Mouse (Mus musculus) heart, postnatal 25 days (tissue): ENCODE data around the gene Tmem169. TPM values are rescaled to one million over a fixed set of nuclear protein-coding genes. Genes with fewer than 3 reads are reported as not detected.

Experiments
- DNase-seq: peaks from one replicate; pipeline ENCODE4 v3.0.0; 2022; ENCODE audit warnings: low spot score
- intact Hi-C: fragments of 180-260 bp; cut with DNase I; formaldehyde crosslinking; loops from one replicate; pipeline ENCODE4 v1.15.1; 2025
- total RNA-seq, 2 experiments: library from RNA; stranded (reverse); gene quantifications; 2 replicates each; pipeline ENCODE4 v1.2.3; 2021

Gene Tmem169
- total RNA-seq, 2 experiments from 2014 or later: not detected

DNA sequence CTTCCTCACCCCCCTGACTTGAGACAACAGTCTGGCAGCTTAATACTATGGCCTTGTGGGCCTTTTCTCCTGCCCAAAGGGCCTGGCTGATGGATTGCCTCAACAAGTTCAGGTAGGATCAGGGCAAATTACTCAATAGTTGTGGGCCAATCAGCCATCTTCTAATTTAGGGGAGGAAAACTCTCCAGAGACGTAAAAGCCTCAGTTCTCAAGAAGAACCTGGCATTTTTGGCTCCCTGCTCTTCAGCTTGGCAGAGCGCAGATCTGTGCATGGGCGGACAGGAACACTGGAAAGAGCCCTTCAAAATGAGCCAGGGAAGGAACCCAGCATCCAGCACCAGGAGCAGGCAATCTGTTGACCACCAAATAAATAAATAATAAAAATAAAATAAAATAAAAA lies 6.1 kb upstream of the Tmem169 start:
- no peak for DNase-seq
- intact Hi-C loops: no loop called here

DNA sequence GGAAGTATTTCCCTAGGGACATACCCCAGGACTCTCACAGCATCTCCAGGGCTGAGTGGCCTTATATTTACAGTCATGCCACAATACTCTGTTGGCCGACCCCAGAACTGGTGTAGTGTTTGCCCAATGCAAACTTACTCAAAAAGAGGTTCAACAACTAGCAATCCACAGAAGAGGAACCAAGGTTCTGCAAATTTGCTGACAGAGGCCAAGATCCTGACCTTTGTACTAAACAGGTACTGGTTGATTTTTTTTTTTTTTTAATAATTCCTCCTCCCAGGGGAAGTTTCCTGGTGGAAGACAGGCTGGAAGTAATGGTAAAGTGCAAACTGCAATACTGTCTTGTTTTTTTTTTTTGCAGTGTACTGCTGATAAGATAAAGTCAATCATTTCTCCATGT lies 1.6 kb upstream of the Tmem169 start:
- DNase-seq: no peak
- intact Hi-C loops: no loop called here

DNA sequence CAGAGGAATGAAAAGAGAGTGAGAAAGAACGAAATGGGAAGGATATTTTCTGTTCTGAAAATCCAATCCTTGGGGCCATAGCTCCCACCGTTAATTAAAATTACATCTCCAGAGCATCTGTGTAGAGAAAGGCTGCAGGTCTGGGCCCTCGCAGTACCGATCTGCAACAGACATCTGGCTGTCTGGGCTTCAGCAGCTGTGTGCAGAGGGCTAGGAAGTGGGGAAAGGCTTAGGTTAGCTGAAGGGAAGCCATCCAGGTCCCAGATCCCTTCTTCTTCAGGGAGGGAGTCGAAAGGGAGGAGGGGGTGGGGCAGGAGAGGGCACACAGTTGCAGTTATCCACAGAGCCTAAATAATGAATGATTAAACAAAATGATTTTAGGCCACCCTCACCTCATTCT lies 370 bp downstream of the Tmem169 start:
- intact Hi-C loops: no loop called here

DNA sequence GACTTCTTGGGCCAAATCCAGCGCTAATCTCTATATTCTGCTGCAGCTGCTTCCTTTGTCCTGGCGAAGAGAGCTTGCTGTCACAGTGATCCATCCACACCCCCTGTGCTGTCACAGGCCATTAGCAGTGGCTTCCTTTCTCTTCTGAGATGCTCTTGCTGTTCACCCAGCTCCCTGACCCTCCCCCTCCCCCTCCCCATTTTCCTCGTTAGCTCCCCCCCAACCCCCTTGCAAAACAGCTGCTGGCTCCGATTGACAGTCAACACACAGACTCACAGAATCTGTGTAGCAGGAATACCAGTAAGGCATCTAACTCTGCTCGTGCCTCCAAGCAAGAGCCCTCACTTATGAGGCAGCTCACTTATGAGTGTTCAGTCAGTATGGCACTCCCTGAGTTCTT lies 2.7 kb downstream of the Tmem169 start:
- intact Hi-C loops: no loop called here
- DNase-seq: no peak

More for the DNA sequence above, 370 bp downstream of the Tmem169 start:
- DNase-seq: no peak

DNA sequence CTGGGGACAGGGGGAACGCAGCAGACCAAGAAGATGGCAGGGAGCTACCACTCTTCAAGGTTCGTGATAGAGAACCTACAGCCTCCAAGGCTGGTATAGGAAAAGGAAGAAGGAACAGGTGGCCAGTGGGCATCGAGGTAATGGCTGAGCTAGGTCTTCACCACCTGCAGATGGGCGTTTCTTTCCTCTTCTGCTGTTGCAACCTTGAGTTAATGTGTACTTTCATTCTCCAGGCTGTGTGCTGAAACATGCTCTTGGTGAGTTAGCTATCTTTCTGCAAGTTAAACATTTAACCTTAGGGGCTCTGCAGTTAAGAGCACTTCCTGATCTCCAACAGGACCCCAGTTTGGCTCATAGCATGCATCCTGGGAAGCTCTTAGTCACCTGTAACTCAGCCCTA lies 3.7 kb downstream of the Tmem169 start:
- no peak for DNase-seq
- intact Hi-C loops: no loop called here

DNA sequence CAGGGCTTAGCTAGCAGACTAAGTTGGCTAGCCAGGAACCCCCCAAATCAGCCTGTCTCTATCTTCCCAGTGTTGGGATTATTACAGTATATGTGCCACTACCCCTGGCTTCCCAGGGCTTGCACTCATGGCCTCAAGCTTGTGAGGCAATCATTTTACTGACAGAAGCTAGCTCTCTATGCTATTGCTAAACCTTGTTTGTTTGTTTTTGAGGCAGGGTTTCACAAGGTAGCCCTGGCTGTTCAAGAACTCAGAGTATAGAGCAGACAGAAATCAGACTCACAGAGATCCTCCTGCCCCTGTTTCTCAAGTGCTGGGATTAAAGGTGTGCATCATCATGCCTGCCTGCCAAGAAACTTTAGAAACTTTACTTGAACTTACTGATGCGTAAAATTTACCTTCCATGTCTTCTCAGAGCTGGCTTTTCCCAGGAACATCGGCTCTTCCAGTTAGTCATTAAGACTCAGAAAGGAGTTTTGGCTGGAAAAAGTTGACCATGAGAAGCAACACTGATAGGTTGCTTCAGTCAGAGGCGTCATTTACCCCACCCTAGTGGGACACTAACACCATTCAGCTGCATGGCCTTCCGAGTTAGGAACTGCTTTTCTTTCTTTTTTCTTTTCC lies 4.5 kb downstream of the Tmem169 start:
- intact Hi-C loops: no loop called here
- DNase-seq: no peak

DNA sequence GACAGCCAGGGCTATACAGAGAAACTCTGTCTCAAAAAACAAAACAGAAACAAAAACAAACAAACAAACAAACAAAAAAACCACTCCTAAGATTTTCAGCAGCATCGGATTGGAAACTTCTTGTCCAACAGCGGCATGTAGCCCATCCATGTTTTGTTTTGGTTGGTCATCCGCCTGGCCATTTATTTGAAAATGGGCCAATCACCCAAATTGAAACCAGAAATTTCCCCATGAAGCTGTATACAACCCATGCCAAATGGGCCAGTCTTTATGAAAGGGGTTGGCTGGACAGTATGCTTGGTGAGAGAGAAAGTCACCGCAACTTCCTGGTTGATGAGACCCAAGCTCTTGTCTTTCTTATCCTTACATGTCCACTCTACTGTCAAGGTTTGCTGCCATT lies 6.7 kb downstream of the Tmem169 start:
- intact Hi-C loops: no loop called here
- DNase-seq: no peak

DNA sequence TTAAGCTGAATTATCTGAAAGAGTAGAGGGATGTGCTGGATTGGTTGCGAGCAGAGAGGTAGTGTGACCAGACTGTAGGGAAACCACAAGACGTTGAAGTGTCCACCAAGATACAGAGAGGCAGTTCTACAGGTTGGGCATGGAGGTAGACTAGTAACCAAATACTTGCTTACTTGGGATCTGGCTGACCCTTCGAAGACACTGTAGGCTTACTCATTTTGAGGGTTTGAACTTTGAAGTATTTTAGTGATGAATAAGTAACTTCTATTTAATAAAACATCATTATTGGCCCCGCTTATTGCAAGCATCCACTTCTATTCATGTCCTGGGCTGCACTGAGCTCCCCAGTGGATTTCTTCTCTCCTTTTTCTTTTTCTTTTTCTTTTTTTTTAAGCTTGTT lies 7.3 kb downstream of the Tmem169 start:
- intact Hi-C loops: no loop called here
- DNase-seq: no peak

DNA sequence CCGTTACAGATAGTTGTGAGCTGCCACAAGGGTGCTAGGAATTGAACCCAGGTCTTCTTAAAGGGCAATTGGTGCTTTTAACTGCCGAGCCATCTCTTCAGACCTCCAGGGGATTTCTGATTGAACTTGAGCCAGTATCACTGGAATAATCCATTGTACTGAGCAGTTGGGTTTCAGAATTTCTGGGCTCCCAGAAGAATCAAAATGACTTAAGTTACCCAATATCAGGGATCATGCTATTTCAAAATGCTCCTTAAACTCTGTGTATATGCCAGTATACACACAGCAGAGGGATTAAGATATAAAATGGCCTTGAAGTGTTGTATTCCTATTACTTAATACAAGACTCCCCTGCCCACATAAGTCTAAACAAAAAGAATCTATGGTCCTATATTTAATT lies 7.8 kb downstream of the Tmem169 start:
- intact Hi-C loops: no loop called here
- no peak for DNase-seq

DNA sequence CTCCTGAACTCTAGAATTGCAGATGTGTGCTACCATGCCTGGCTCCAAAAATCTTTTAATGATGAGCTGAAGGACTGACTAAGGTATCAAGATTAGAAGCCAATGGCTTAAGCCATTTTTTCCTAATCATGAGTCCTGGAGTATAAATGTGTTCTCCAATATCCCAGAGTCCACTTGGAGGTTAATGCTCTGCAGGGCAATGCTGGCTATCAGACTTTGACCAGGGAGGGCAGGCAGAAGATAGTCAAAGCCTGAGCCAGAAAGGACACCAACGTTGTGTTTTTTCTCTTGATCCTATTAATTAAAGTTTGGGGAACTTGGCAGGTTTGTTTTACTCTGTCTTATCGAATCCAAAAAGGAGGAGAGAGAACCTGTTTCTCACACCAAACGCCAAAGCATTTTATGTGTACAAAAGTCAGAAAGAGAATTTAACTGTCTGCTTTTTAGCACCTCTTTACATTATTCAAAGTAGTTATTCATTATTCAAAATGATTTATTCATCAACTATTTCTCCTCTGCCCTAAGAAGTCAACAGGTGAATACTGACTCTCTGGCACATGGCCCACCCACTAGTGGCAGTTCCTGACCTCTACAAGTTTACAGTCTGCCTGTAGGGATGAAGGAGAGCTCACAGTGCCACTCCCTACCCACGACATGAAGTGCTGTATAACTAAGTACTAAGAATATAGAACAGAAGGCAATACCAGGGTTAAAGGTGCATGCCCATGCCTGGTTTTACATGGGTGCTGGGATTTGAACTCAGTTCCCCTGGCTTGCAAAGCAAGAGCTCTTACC lies 9.9 kb downstream of the Tmem169 start:
- no peak for DNase-seq
- intact Hi-C loops: no loop called here

DNA sequence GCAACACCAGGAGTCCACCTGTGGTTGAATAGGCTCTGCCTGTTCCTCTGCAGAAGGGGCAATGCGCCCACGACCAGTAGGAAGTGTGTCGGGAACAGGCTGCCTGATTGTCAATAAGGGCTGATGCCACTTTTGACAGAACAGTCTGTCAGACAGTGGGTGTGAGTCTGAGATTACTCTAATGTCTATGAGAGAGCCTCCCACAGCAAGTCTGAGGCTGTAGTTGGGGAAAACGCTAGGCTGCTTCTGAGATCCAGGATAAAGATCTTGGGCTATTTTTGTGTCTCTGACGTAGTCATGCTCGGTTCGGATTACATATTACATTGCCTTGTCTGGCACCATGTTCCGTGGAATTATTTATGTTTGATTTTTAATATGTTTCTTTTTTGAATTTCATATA lies 11.6 kb downstream of the Tmem169 start:
- DNase-seq: no peak
- intact Hi-C loops: no loop called here

DNA sequence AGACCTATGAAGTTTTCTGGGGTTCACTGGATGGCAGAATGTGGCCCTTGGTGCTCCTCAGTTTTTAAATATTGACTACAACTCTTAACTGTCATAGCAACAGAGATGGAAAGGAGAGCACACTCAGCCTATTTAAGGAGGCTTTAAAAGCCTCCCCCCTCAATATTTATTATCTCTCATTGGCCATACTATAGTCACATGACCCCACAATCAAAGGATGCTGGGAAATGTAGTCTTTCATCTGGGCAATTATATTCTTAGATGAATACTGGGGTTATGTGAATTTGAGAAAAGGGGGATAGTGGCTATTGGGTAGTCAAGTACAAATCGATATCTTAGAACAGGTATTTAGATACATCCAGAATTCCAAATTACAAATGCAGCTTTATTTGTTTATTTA lies 17.7 kb downstream of the Tmem169 start:
- intact Hi-C loops: no loop called here
- no peak for DNase-seq

DNA sequence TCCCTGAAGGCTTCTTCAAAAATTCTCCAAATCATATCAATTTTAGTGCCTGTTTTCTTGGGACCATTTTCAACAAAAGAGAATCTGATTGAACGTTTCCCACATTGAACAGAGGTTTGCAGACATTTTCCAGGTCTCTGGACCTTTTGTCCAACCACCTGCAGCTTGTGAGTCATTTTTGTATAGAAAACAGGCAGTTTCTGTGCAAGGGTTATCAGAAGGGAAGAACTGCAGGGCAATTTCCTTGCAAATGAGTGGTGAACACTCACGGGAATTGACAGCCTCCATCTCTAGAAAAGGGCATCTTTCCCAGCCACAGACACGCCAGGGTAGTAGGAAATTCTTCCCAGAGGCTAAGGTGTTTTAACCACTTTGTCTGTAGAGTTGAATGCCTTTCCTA lies 22.1 kb downstream of the Tmem169 start:
- DNase-seq: no peak

DNA sequence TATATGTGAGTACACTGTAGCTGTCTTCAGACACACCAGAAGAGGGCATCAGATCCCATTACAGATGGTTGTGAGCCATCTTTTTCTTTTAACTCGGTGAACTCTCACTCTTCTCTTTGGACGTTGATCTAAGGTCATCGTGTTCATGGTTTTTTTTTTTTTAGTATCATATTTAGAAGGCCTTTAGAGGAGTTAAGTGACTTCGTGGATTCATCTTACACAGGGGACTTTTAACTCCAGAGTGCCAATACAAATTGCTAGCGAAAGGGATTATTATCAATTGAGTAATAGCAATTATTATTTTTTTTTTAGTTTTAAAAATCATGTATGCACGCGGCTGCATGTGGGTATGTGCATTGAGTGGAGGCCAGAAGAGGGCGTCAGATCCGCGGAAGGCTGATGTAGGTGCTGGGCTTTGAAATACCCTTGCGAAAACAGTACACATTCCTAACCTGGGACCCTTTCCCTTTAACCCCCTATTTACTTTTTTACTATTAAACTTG lies 22.6 kb downstream of the Tmem169 start:
- intact Hi-C loops: loop anchor here (5.0 kb wide), 1 partner anchor 69 kb away; no protein-coding TSS in a partner anchor
- DNase-seq: no peak

More for the DNA sequence above, 22.1 kb downstream of the Tmem169 start:
- intact Hi-C loops: loop anchor here (5.0 kb wide), 1 partner anchor 69 kb away; no protein-coding TSS in a partner anchor

DNA sequence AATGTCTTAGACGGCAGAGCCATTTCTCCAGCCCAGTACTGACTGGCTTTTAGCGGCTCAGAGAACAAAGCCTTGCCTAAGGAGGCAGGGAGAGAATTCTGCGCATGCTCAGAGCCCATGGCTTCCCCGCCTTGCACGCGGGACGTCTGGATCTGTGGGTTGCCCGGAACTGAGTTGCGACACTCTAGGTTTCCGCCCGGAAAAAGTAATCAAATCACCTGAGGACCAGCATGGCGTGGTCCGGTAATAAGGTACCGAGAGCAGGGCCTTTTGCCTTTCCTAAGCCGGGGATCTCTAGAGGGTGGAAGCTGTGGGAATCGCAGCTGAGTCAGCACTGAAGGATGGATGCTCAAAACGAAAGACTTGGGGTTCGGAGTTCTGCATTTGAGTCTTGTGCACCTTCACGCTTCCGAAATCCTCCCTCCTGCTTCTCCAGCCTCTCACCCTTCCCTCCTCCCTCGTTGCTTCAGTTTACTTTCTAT lies 23.2 kb downstream of the Tmem169 start, which contains the start of gene Xrcc5:
Gene Xrcc5 (plus strand): TSS at position 105 of the 482 bp plus-strand sequence.
- intact Hi-C loops: loop anchor here (5.0 kb wide), 1 partner anchor 70 kb away; no protein-coding TSS in a partner anchor
- DNase-seq: peak; percentile 73

DNA sequence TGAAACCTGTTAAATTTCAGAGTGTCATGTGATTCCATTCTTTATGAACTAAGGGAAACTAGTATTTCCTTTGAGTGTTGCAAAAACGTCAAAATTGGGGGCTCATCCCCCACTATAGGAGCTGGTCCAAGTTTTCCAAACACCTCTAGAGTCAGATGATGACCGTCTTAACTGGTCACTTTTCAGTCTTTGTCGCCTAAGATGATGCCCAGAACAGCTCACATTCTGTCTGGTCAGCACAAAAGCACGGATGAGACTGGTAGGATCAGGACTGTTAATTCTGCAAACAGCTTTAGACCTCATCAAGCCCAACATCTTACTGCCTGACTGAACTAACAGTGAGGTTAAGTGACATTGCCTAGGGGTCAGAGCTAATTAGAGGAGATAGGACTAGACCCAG lies 24.8 kb downstream of the Tmem169 start:
- DNase-seq: no peak
- intact Hi-C loops: loop anchor here (5.0 kb wide), 1 partner anchor 72 kb away; no protein-coding TSS in a partner anchor

DNA sequence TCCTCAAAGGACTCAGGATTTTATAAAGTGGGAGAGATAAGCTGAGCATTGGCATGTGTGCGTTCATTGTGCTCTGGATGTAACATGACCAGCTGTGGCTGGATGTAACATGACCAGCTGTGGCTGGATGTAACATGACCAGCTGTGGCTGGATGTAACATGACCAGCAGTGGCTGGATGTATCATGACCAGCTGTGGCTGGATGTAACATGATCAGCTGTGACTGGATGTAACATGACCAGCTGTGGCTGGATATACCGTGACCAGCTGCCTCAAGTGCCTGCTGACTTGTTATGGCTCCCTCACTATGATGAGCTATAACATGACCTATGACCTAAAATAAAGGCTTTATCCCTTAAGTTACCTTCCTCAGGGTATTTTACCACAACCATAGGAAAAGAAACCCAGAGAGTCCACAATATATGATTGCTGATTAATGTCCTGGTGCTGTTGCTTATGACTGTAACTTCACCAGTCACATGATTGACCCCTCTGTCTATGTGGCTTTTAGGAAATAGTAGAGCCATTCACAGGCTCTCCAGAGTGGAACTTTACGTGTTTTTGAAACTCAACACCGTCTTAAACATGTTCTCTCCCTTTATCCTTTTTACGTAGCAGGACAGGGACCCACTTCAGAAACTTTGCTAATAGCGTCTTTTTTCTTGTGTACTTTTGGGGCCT lies 25.7 kb downstream of the Tmem169 start:
- intact Hi-C loops: loop anchor here (5.0 to 10.0 kb wide), 4 partner anchors 73 to 547 kb away; partner anchors contain the start of gene Rpl37a
- no peak for DNase-seq

DNA sequence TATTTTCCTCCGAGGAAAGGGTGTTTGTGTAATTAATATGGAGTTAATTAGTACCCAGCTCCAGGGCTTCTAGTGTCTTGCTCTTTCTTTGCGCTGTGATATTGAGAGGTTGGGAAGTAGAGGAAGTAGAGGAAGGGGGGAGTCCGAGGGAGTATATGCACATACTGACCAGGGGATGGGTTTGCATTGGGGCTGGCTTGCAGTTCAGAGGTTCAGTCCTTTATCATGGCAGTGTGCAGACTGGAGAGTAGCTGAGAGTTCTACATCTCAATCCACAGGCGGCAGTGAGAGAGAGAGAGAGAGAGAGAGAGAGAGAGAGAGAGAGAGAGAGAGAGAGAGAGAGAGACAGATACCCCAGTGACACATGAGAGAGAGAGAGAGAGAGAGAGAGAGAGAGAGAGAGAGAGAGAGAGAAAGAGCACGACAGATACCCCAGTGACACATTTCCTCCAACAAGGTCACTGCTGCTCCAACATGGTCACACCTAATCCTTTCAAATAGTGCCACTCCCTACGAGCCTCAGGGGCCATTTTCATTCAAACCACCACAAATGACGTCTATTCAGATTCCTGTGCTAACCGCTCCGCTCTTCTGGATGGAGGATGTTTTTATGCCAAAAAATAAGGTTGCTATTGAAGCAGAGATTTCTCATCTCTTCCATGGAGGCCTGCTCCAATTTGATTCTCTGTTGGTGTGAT lies 28.7 kb downstream of the Tmem169 start:
- no peak for DNase-seq
- intact Hi-C loops: loop anchor here (5.0 to 10.0 kb wide), 3 partner anchors 264 to 544 kb away; partner anchors contain the start of gene Rpl37a

DNA sequence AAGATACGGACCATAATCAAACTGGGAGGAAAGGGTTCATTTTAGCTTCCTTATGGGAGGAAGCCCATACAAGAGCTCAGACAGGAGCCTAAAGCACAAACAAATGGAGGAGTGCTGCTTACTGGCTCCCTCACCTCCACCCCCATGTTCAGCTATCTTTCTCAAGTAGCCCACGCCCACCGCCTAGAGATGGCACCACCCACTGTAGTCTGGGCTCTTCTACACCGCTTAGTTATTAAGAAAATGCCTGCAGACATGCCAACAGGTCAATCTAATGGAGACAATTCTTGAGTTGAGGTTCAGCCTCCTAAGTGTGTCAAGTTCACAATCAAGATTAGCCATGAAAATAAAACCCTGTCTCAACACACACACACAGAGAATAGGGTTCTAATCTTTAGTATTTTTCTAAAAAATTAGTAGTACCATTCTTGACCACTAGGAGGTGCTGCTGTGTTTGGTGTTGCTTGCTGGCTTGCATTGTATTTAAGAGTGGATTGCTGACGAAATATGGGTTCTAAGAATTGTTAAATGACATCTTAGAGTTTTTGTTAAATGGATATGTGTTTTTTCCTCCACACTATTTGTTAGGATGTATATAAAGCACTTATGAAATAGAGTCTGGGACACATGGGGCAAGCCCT lies 29.4 kb downstream of the Tmem169 start:
- intact Hi-C loops: loop anchor here (5.0 to 10.0 kb wide), 3 partner anchors 264 to 544 kb away; partner anchors contain the start of gene Rpl37a
- DNase-seq: no peak
